Mouse (Mus musculus): ENCODE results near the gene Zfp605. TPM values are rescaled to one million over a fixed set of nuclear protein-coding genes. Genes with fewer than 3 reads are reported as not detected.

The Zfp605 gene
- total RNA-seq (2023) = 10 to 100 TPM in 1 of 2 experiments, 1 to 10 TPM in 1; 9.7 to 10.9 TPM

DNA sequence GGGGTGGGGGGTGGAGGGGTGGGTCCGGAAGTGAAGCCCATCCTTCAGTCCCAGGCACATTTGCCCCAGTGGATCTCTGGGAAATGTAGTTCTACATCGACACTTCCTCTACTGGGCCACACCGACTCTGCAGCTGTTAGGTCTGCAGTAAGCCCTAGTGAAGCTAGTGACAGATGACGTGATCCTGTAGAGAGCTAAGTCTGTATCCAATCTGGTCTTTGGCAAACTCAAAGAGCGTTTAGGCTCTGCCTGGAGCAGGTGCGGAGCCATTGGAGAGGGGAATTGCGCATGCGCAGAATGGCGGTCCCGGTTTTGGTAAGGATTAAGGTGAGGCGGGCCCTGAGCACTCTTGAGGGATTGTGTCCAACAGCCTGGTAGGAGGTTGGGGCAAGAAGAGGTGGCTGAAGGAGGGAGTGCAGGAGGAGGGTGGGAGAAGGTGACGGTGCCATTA lies at the start of gene Zfp605:
Gene Zfp605 (plus strand): TSS at position 102 of the 451 bp plus-strand sequence.

DNA sequence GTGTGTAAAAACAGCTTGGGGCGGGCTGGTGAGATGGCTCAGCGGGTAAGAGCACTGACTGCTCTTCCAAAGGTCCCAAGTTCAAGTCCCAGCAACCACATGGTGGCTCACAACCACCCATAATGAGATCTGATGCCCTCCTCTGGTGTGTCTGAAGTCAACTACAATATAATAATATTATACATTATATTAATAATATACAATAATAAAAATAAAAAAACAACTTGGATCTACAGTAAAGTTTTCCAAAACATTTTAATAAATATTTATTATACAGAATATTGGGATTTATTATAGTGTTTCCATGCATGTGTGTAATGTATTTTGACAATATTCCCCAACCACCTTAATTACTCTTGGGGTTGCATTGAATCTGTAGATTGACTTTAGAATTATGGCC lies 37.5 kb upstream of the Zfp605 start, which contains the start of gene Gm17655:
Gene Gm17655 (minus strand): TSS at position 101 of the 400 bp plus-strand sequence.

DNA sequence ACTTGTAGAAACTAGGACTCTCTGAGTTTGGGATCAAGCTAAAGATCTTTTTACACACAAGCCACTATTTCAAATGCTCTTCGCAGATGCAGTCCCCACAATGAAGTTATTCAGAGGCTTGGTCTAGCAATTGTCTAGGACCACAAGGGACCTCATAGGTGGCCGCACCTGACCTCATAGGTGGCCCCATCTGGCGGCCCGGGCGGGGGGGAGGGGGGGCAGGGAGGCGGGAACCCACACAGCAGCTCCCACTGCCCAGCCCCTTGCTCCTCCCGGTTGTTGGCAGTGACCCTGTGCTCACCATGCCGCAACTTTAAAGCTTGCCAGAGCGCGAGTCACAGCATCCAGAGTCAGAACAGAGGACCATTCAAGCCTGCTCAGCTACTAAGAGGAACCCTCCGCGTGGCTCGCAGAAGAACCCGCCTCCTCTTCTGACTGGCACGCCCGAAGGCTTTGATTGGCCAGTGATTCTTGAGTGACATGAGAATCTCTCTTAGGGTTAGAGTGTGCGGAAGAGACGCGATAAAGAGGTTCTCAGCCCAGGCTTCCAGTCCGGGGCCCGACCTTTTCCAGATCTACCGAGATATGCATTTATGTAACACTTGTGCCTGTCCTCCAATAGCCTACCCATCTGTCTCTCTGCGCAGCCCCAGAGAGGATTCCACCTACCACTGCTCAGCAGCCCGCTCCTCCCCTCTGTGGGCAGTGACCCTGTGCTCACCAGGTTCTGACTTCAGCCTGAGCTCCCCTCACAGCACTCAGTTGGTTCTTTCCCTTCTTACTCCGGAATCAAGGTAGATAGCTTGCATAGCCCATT lies 15.7 kb upstream of the Zfp605 start, which contains the start of gene Gm35315:
Gene Gm35315 (minus strand): TSS at position 391 of the 817 bp plus-strand sequence.

DNA sequence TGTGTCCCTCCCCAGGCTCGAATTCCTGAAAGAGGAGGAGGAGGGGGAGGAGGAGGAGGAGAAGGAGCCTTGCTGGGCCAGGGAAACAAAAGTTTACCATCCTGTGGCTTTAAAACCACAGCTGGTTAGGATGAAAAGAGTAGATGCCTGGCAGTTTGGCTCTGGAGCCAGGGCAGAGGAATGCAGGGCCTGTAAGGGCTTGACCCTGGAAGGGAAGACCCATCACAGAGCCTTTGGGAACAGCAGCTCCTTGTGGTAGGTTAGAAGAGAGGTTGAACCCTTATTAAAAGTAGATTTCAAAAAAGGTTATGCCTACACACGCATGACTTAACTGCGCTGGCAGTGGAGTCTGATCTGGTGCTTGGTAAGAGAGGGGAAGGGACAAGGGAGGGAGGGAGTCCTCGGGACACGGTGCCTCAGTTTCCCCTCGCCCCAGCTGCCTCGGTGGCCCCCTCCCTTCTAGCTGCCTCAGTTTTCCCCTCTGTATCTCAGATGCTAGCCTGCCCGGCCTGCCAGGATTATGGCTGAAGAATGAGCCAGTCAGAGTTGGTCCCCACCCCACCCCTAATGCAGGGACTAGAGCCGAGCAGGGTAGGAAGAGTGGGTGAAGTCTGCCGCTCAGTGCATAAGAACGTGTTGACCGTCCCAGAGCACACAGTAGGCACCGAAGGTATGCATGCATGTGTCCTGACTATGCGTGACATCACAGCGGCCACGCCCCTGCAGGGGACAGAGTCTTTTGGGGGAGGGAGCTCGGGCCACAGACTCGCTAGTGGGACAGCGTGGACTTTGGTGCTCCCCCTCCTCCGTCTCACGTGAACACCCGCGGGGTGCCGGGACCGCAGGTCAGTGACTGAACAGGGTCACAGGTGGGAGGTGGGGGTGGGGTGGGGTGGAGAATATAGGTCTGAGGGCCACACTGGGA lies 10.0 kb upstream of the Zfp605 start, which contains the start of gene Plcxd1:
Gene Plcxd1 (plus strand): TSS at position 314 of the 925 bp plus-strand sequence.

GRCm38 (mm10) chr5:110107581-110108304 lies 2.1 kb upstream of the Zfp605 start, which contains the start of gene Gtpbp6:
Gtpbp6 (minus strand) TSS chr5:110108197.

DNA sequence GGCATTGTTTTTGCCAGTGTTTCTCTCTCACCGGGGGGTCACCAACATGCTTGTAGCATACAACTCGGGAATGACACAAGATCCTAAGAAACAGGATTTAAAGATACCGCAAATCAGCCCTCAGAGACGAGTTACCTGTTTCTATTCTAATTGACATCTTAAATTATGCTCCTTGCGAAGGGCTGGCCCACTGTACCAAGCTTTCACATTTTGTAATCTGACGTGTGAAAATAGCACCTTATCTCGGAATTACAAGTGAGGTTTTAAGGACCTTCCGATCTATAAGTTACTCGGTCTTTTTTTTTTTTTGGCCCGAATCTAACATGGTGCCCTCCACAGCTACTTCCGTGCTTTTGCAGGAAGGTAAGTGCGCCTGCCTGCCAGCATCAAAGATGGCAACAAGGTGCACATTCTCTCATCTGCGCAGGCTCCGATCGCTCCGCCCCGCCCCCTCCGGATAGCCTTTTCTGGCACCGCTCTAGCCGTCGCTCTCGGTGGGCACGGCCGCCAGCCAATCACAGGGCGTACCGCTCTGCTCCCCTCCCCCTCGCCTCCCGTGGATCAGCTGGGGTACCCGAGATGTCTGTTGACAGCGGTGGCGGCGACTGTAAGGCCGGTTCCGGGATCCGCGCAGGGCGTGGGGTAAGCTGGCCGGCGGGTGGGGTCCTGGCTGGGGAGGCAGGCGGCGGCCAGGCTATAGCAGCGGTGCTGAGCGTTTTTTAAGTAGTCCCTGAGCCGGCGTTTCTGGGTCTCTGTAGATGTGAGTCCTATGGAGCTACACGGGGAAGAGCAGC lies 25.6 kb downstream of the Zfp605 start, which contains the start of gene Chfr:
Gene Chfr (plus strand): TSS at position 550 of the 794 bp plus-strand sequence.

GRCm38 (mm10) chr5:110176362-110177020 lies 66.6 kb downstream of the Zfp605 start, which contains the start of gene Golga3:
Golga3 (plus strand) TSS chr5:110176701.

Other genes with a start within 250 kb of the Zfp605 start
- 10 to 100 TPM; 30.1 to 36.1 TPM for gene Gm15446, start 186.7 kb upstream of the Zfp605 start, total RNA-seq (2023)
- 10 to 100 TPM; 42.9 to 50.0 TPM for gene Zfp932, start 113.6 kb upstream of the Zfp605 start, total RNA-seq (2023)
- 10 to 100 TPM; 16.5 to 18.5 TPM for gene Gm17655, start 37.6 kb upstream of the Zfp605 start, total RNA-seq (2023)
- under 1 TPM; 0.50 to 0.90 TPM for gene Gm35315, start 15.7 kb upstream of the Zfp605 start, total RNA-seq (2023)
- 1 to 10 TPM; 1.3 to 2.2 TPM for gene Plcxd1, start 10.1 kb upstream of the Zfp605 start, total RNA-seq (2023)
- 100 to 1,000 TPM; 147 to 151 TPM for gene Gtpbp6, start 1.9 kb upstream of the Zfp605 start, total RNA-seq (2023)
- 100 to 1,000 TPM in 1 of 2 experiments, 10 to 100 TPM in 1; 91.1 to 105 TPM for gene Chfr, start 25.8 kb downstream of the Zfp605 start, total RNA-seq (2023)
- gene Golga3, start 66.6 kb downstream of the Zfp605 start, total RNA-seq (2023) = 10 to 100 TPM; 38.2 to 39.1 TPM
- 100 to 1,000 TPM in 1 of 2 experiments, 10 to 100 TPM in 1; 100.0 to 115 TPM for gene Ankle2, start 120.9 kb downstream of the Zfp605 start, total RNA-seq (2023)
- gene Pgam5, start 159.8 kb downstream of the Zfp605 start, total RNA-seq (2023) = 10 to 100 TPM; 32.4 to 40.3 TPM
- 1 to 10 TPM; 2.4 to 4.1 TPM for gene Pxmp2, start 176.1 kb downstream of the Zfp605 start, total RNA-seq (2023)
- gene Pole, start 176.2 kb downstream of the Zfp605 start, total RNA-seq (2023) = 10 to 100 TPM in 1 of 2 experiments, 1 to 10 TPM in 1; 8.2 to 10.7 TPM
- not detected for gene P2rx2, start 233.1 kb downstream of the Zfp605 start, total RNA-seq (2023)
- not detected for gene Lrcol1, start 234.6 kb downstream of the Zfp605 start, total RNA-seq (2023)